Mouse (Mus musculus) kidney, postnatal 25 days (tissue): ENCODE results near the gene Hmgb4.

ENCODE experiments used
- DNase-seq, 2 experiments: peaks; one replicate each; pipeline ENCODE4 v3.0.0; 2021; ENCODE audit warnings: mixed read lengths in 2 of 2

Gene Hmgb4

GRCm38 (mm10) chr4:128260907-128261560, at the start of gene Hmgb4:
Gene Hmgb4, minus strand, starts transcription at chr4:128260957.
- DNase-seq: no peak

GRCm38 (mm10) chr4:128306011-128306410, 45.3 kb upstream of the Hmgb4 start:
- DNase-seq: no peak

GRCm38 (mm10) chr4:128304049-128304448, 43.3 kb upstream of the Hmgb4 start:
- no peak for DNase-seq

GRCm38 (mm10) chr4:128288095-128288494, 27.3 kb upstream of the Hmgb4 start:
- no peak for DNase-seq

GRCm38 (mm10) chr4:128285009-128285408, 24.3 kb upstream of the Hmgb4 start:
- no peak for DNase-seq

- no peak for DNase-seq
Measured at GRCm38 (mm10) chr4:128275586-128275985, 14.8 kb upstream of the Hmgb4 start.

- no peak for DNase-seq
Measured at GRCm38 (mm10) chr4:128275116-128275515, 14.4 kb upstream of the Hmgb4 start.

- no peak for DNase-seq
Measured at GRCm38 (mm10) chr4:128273146-128273545, 12.4 kb upstream of the Hmgb4 start.

GRCm38 (mm10) chr4:128272501-128272900, 11.7 kb upstream of the Hmgb4 start:
- DNase-seq: no peak

- peak in 1 of 2 experiments; percentile 16 for DNase-seq
Measured at GRCm38 (mm10) chr4:128270931-128271330, 10.2 kb upstream of the Hmgb4 start.

- peak in 1 of 2 experiments; percentile 2 for DNase-seq
Measured at GRCm38 (mm10) chr4:128270177-128270576, 9.4 kb upstream of the Hmgb4 start.

- peak in 1 of 2 experiments; percentile 40 for DNase-seq
Measured at GRCm38 (mm10) chr4:128269261-128269875, 8.6 kb upstream of the Hmgb4 start.

- no peak for DNase-seq
Measured at GRCm38 (mm10) chr4:128265341-128265740, 4.6 kb upstream of the Hmgb4 start.

- DNase-seq: no peak
Measured at GRCm38 (mm10) chr4:128264491-128264890, 3.7 kb upstream of the Hmgb4 start.

GRCm38 (mm10) chr4:128259211-128259610, 1.5 kb downstream of the Hmgb4 start:
- no peak for DNase-seq

GRCm38 (mm10) chr4:128248676-128249075, 12.1 kb downstream of the Hmgb4 start:
- peak; percentile 39 to 41 for DNase-seq

GRCm38 (mm10) chr4:128245201-128245600, 15.6 kb downstream of the Hmgb4 start:
- DNase-seq: no peak

GRCm38 (mm10) chr4:128241854-128242356, 18.9 kb downstream of the Hmgb4 start:
- no peak for DNase-seq

GRCm38 (mm10) chr4:128241075-128241853, 19.5 kb downstream of the Hmgb4 start:
- DNase-seq: no peak

- no peak for DNase-seq
Measured at GRCm38 (mm10) chr4:128239113-128239512, 21.6 kb downstream of the Hmgb4 start.

- DNase-seq: no peak
Measured at GRCm38 (mm10) chr4:128233458-128233857, 27.3 kb downstream of the Hmgb4 start.

GRCm38 (mm10) chr4:128227377-128228316, 33.1 kb downstream of the Hmgb4 start:
- DNase-seq: peak; percentile 5 to 42
